Mouse (Mus musculus): ENCODE measurements around the gene Ubap1.
A peak's percentile ranks its signal among the peaks of the same experiment; 100 is the strongest.

Gene Ubap1

GRCm38 (mm10) chr4:41357154-41357553 is 8.4 kb downstream of the Ubap1 start:
- DNase-seq (ENCODE audit: low spot score), result no peak

GRCm38 (mm10) chr4:41358669-41359068 is 9.9 kb downstream of the Ubap1 start:
- DNase-seq (ENCODE audit: low spot score), result no peak

- DNase-seq (ENCODE audit: low spot score), result no peak
Measured at GRCm38 (mm10) chr4:41359358-41359757, 10.6 kb downstream of the Ubap1 start.

- no peak for DNase-seq (ENCODE audit: low spot score)
Measured at GRCm38 (mm10) chr4:41361059-41361458, 12.3 kb downstream of the Ubap1 start.

GRCm38 (mm10) chr4:41368198-41368597 is 19.4 kb downstream of the Ubap1 start:
- no peak for DNase-seq (ENCODE audit: low spot score)

- no peak for DNase-seq (ENCODE audit: low spot score)
Measured at GRCm38 (mm10) chr4:41369702-41370437, 21.1 kb downstream of the Ubap1 start.

- no peak for DNase-seq (ENCODE audit: low spot score)
Measured at GRCm38 (mm10) chr4:41377567-41377966, 28.8 kb downstream of the Ubap1 start.

GRCm38 (mm10) chr4:41381213-41381950 is 32.6 kb downstream of the Ubap1 start:
- DNase-seq (ENCODE audit: low spot score), result no peak

GRCm38 (mm10) chr4:41386412-41386975 is 37.7 kb downstream of the Ubap1 start:
- no peak for DNase-seq (ENCODE audit: low spot score)

- DNase-seq (ENCODE audit: low spot score), result no peak
Measured at GRCm38 (mm10) chr4:41387755-41388469, 39.1 kb downstream of the Ubap1 start.

GRCm38 (mm10) chr4:41388616-41389015 is 39.8 kb downstream of the Ubap1 start:
- no peak for DNase-seq (ENCODE audit: low spot score)

- no peak for DNase-seq (ENCODE audit: low spot score)
Measured at GRCm38 (mm10) chr4:41389240-41389639, 40.4 kb downstream of the Ubap1 start.

- peak; percentile 78 for DNase-seq (ENCODE audit: low spot score)
Measured at GRCm38 (mm10) chr4:41390122-41390521, 41.3 kb downstream of the Ubap1 start.

GRCm38 (mm10) chr4:41391015-41391414 is 42.2 kb downstream of the Ubap1 start:
- DNase-seq (ENCODE audit: low spot score), result no peak

- DNase-seq (ENCODE audit: low spot score), result no peak
Measured at GRCm38 (mm10) chr4:41394651-41395050, 45.9 kb downstream of the Ubap1 start.

- no peak for DNase-seq (ENCODE audit: low spot score)
Measured at GRCm38 (mm10) chr4:41398353-41398752, 49.6 kb downstream of the Ubap1 start.

- no peak for DNase-seq (ENCODE audit: low spot score)
Measured at GRCm38 (mm10) chr4:41399904-41400303, 51.1 kb downstream of the Ubap1 start.

GRCm38 (mm10) chr4:41401167-41401566 is 52.4 kb downstream of the Ubap1 start:
- no peak for DNase-seq (ENCODE audit: low spot score)

GRCm38 (mm10) chr4:41401573-41401972 is 52.8 kb downstream of the Ubap1 start:
- DNase-seq (ENCODE audit: low spot score), result no peak

- DNase-seq (ENCODE audit: low spot score), result no peak
Measured at GRCm38 (mm10) chr4:41406597-41406996, 57.8 kb downstream of the Ubap1 start.

- no peak for DNase-seq (ENCODE audit: low spot score)
Measured at GRCm38 (mm10) chr4:41407353-41407752, 58.6 kb downstream of the Ubap1 start.

GRCm38 (mm10) chr4:41409341-41409740 is 60.5 kb downstream of the Ubap1 start:
- DNase-seq (ENCODE audit: low spot score), result no peak

Data from MN1 (cell line).